Mouse (Mus musculus): ENCODE data around the gene Crat.

The Crat gene

GRCm38 (mm10) chr2:30415157-30415935, at the start of gene Crat:
TSS of gene Crat (minus strand) at chr2:30415813.
- DNase-seq (ENCODE audit: low read depth in 1 of 2, low spot score in 2 of 2) = peak; percentile 71 to 74

GRCm38 (mm10) chr2:30464411-30464810, 48.8 kb upstream of the Crat start:
- DNase-seq (ENCODE audit: low read depth in 1 of 2, low spot score in 2 of 2) = no peak

GRCm38 (mm10) chr2:30463904-30464330, 48.3 kb upstream of the Crat start:
- no peak for DNase-seq (ENCODE audit: low read depth in 1 of 2, low spot score in 2 of 2)

GRCm38 (mm10) chr2:30463341-30463761, 47.7 kb upstream of the Crat start:
- no peak for DNase-seq (ENCODE audit: low read depth in 1 of 2, low spot score in 2 of 2)

GRCm38 (mm10) chr2:30459241-30459640, 43.6 kb upstream of the Crat start:
- DNase-seq (ENCODE audit: low read depth in 1 of 2, low spot score in 2 of 2) = no peak

GRCm38 (mm10) chr2:30458349-30458748, 42.7 kb upstream of the Crat start:
- no peak for DNase-seq (ENCODE audit: low read depth in 1 of 2, low spot score in 2 of 2)

GRCm38 (mm10) chr2:30456104-30456980, 40.7 kb upstream of the Crat start:
- DNase-seq (ENCODE audit: low read depth in 1 of 2, low spot score in 2 of 2) = no peak

- no peak for DNase-seq (ENCODE audit: low read depth in 1 of 2, low spot score in 2 of 2)
Measured at GRCm38 (mm10) chr2:30454587-30454986, 39.0 kb upstream of the Crat start.

- no peak for DNase-seq (ENCODE audit: low read depth in 1 of 2, low spot score in 2 of 2)
Measured at GRCm38 (mm10) chr2:30453570-30453969, 38.0 kb upstream of the Crat start.

GRCm38 (mm10) chr2:30451525-30451924, 35.9 kb upstream of the Crat start:
- no peak for DNase-seq (ENCODE audit: low read depth in 1 of 2, low spot score in 2 of 2)

- DNase-seq (ENCODE audit: low read depth in 1 of 2, low spot score in 2 of 2) = no peak
Measured at GRCm38 (mm10) chr2:30450530-30450929, 34.9 kb upstream of the Crat start.

- no peak for DNase-seq (ENCODE audit: low read depth in 1 of 2, low spot score in 2 of 2)
Measured at GRCm38 (mm10) chr2:30448371-30448770, 32.8 kb upstream of the Crat start.

- DNase-seq (ENCODE audit: low read depth in 1 of 2, low spot score in 2 of 2) = no peak
Measured at GRCm38 (mm10) chr2:30446891-30447826, 31.5 kb upstream of the Crat start.

- DNase-seq (ENCODE audit: low read depth in 1 of 2, low spot score in 2 of 2) = no peak
Measured at GRCm38 (mm10) chr2:30445312-30445711, 29.7 kb upstream of the Crat start.

GRCm38 (mm10) chr2:30444450-30444849, 28.8 kb upstream of the Crat start:
- DNase-seq (ENCODE audit: low read depth in 1 of 2, low spot score in 2 of 2) = no peak

GRCm38 (mm10) chr2:30444006-30444405, 28.4 kb upstream of the Crat start:
- no peak for DNase-seq (ENCODE audit: low read depth in 1 of 2, low spot score in 2 of 2)

GRCm38 (mm10) chr2:30443281-30443680, 27.7 kb upstream of the Crat start:
- no peak for DNase-seq (ENCODE audit: low read depth in 1 of 2, low spot score in 2 of 2)

GRCm38 (mm10) chr2:30442498-30442890, 26.9 kb upstream of the Crat start:
- no peak for DNase-seq (ENCODE audit: low read depth in 1 of 2, low spot score in 2 of 2)

GRCm38 (mm10) chr2:30441518-30442497, 26.2 kb upstream of the Crat start:
- DNase-seq (ENCODE audit: low read depth in 1 of 2, low spot score in 2 of 2) = peak in 1 of 2 experiments; percentile 53

Measured in monocyte, adult 2 months (primary cell).